Mouse (Mus musculus) spleen, adult 2 months (tissue): ENCODE data around the gene 2010106E10Rik.

Experiments
- CTCF ChIP-seq: fragments of 200-500 bp; IDR thresholded peaks from 2 replicates; pipeline ENCODE4 v1.5.1; 2011; ENCODE audit warnings: mild to moderate bottlenecking, inconsistent platforms; ENCODE audit not compliant: insufficient read depth, insufficient read length, insufficient replicate concordance; ENCODE audit errors: extremely low read depth
- POLR2A ChIP-seq: fragments of 200-500 bp; IDR thresholded peaks from 2 replicates; pipeline ENCODE4 v1.6.1; 2011; ENCODE audit warnings: low read depth, low read length, inconsistent platforms

DNA sequence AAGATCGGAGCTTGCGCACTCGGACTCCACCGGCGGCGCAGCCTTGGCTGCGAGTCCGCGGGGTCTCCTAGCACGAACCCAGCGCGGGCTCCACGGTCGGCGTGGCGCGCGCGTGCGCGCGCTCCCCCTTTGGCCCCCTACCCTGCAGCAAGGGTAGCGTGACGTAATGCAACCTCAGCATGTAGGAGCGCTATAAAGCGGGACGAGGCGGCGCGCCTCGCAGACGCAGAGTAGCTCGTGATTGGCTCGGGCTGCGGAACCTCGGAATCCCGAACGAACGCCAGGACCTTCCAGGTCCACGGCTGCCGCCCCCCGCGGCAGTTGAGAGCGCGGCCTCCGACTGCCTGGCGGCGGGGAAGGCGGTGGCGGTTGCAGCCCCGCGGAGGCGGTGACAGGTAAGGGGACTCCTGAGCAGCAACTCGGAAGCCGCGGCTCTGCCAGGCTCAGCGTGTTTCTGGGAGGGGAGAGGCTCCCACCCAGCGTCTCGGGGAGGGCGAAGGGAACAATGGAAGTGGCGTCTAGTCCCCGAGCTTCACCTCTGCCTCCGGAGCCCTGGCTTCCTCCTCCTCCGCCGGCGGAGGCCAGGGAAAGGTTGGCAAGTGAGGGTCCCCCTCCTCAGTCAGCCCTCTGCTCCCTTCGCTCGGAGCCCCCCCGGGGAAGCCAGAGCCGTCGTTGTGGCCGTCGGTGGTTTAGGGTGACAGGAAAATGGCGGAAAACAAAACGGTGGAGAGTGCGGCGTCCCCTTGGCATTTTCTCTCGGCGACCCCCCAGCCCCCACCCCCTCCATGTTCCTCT, 105.6 kb downstream of the 2010106E10Rik start, which contains the start of gene Zfp711:
- no peak for TF ChIP-seq CTCF
- no peak for TF ChIP-seq POLR2A
